Mouse (Mus musculus): ENCODE measurements around the gene Fastkd1. TPM values are rescaled to one million over a fixed set of nuclear protein-coding genes. Genes with fewer than 3 reads are reported as not detected.
"Not testable (repeated sequence)": the region's sequence is repeated elsewhere in the genome, so short reads cannot be mapped to it uniquely, and the experiment has no call there.

The Fastkd1 gene
- polyA plus RNA-seq, 1 experiment from 2014 or later: 14.9 TPM

DNA sequence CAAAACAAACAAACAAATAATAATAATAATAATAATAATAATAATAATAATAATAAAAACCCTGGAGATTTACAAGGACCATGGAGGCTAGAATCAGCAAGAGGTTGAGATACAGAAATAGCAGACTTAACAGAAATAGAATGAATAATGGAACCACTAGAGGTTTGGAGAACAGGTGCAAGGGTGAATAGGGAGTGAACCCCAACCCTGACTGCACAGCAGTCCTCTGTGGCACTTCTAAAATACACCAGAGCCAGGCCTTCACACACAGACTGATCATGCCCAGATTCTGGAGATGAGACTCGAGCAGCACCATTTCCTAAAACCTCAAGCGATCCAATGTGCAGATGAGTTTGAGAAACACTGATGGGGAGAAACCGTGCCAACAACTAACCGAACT, 31.4 kb downstream of the Fastkd1 start:
- WGBS: 90% methylated on average over 4 of the region's 4 CpGs
- ATAC-seq (replicated peaks; ENCODE audit: low FRiP score, low TSS enrichment, low read depth): no peak

DNA sequence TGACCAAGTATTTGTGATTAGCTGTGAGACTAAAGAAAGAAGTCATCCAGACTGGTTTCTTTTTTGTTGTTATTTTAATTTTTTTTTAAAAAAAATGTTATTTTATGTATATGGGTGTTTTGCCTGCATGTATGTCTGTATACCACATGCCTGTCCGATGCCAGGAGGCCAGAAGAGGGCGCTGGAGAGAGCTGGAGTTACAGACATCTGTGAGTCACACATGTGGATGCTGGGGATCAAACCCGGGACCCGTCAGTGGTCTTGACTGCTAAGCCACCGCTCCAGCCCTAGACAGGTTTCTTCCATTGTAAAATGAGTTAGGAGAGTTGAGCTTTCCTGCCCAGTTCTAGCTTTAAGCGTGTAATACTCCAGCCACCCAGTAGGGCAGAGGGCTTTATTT, 33.3 kb downstream of the Fastkd1 start:
- Histone ChIP-seq H3K9me3 (ENCODE audit: control insufficient read depth, low read length) (no peaks in the 10 kb centered on the region), H3K4me2 (ENCODE audit: low read length) (no peak overlapping the region), H3K4me1 (replicated peaks; ENCODE audit: control insufficient read depth, insufficient read depth, low read length) (no peaks in the 10 kb centered on the region), H3K27ac (ENCODE audit: low read depth) (no peak overlapping the region), H3K9ac (ENCODE audit: low read length) (no peak overlapping the region), H3K36me3 (ENCODE audit: control insufficient read depth, insufficient read depth, low read length) (0 out of 2 replicates have a peak, but pooled peaks cover 3% of the 10 kb centered on the region), H3K4me3 (ENCODE audit: low read depth, low read length) (no peak overlapping the region), H3K27me3 (replicated peaks; ENCODE audit: control insufficient read depth, insufficient read depth, low read length) (no peaks in the 10 kb centered on the region)
- 60% methylated on average over 6 of the region's 6 CpGs for WGBS
- DNase-seq (ENCODE audit: low spot score) (no peak), ATAC-seq (replicated peaks; ENCODE audit: low FRiP score, low TSS enrichment, low read depth) (no peak)

More for the DNA sequence above, 31.4 kb downstream of the Fastkd1 start:
- no peak for DNase-seq (ENCODE audit: low spot score)
- Histone ChIP-seq H3K4me1 (replicated peaks; ENCODE audit: control insufficient read depth, insufficient read depth, low read length) (no peaks in the 10 kb centered on the region), H3K4me3 (ENCODE audit: low read depth, low read length) (no peak overlapping the region), H3K27ac (ENCODE audit: low read depth) (no peak overlapping the region), H3K4me2 (ENCODE audit: low read length) (no peak overlapping the region), H3K36me3 (ENCODE audit: control insufficient read depth, insufficient read depth, low read length) (0 out of 2 replicates have a peak, but pooled peaks cover 6% of the 10 kb centered on the region), H3K9ac (ENCODE audit: low read length) (no peak overlapping the region), H3K9me3 (ENCODE audit: control insufficient read depth, low read length) (no peaks in the 10 kb centered on the region), H3K27me3 (replicated peaks; ENCODE audit: control insufficient read depth, insufficient read depth, low read length) (no peaks in the 10 kb centered on the region)

DNA sequence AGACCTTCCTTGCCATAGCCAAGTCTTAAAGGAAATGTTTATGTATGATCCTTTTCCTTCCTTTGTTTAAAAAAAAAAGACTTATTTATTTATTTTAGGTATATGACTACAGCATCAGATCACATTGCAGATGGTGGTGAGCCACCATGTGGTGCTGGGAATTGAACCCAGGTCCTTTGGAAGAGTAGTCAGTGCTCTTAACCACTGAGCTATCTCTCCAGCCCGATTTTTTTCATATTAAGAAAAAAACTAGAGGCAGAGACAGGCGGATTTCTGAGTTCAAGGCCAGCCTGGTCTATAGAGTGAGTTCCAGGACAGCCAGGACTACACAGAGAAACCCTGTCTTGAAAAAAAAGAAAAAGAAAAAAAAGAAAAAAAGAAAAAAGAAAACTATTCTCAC, 36.1 kb downstream of the Fastkd1 start:
- not testable (repeated sequence) for ATAC-seq (replicated peaks; ENCODE audit: low FRiP score, low TSS enrichment, low read depth); H3K9me3 ChIP-seq (ENCODE audit: control insufficient read depth, low read length); H3K4me2 ChIP-seq (ENCODE audit: low read length); H3K27me3 ChIP-seq (replicated peaks; ENCODE audit: control insufficient read depth, insufficient read depth, low read length); H3K27ac ChIP-seq (ENCODE audit: low read depth); H3K4me1 ChIP-seq (replicated peaks; ENCODE audit: control insufficient read depth, insufficient read depth, low read length); H3K9ac ChIP-seq (ENCODE audit: low read length); DNase-seq (ENCODE audit: low spot score); H3K4me3 ChIP-seq (ENCODE audit: low read depth, low read length); H3K36me3 ChIP-seq (ENCODE audit: control insufficient read depth, insufficient read depth, low read length)
- 89% methylated on average over 2 of the region's 2 CpGs for WGBS

DNA sequence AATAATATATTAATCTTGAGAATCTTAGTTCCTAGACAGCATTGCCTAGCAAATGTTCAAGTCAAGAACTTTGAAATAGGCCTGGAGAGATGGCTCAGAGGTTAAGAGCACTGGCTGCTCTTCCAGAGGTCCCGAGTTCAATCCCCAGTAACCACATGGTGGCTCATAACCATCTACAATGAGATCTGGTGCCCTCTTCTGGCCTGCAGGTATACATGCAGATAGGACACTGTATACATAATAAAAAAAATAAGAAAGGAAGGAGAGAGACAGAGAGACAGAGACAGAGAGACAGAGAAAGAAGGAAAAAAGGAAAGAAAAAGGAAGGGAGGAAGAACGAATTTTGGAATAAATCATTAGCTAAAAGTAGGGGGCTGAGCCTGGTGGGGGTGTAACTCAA, 36.6 kb downstream of the Fastkd1 start:
- Histone ChIP-seq H3K4me2 (ENCODE audit: low read length) (no peak overlapping the region), H3K9me3 (ENCODE audit: control insufficient read depth, low read length) (no peaks in the 10 kb centered on the region), H3K4me3 (ENCODE audit: low read depth, low read length) (no peak overlapping the region), H3K9ac (ENCODE audit: low read length) (no peak overlapping the region), H3K27me3 (replicated peaks; ENCODE audit: control insufficient read depth, insufficient read depth, low read length) (no peaks in the 10 kb centered on the region), H3K4me1 (replicated peaks; ENCODE audit: control insufficient read depth, insufficient read depth, low read length) (no peaks in the 10 kb centered on the region), H3K27ac (ENCODE audit: low read depth) (no peak overlapping the region), H3K36me3 (ENCODE audit: control insufficient read depth, insufficient read depth, low read length) (0 out of 2 replicates have a peak, but pooled peaks cover 3% of the 10 kb centered on the region)
- no peak for ATAC-seq (replicated peaks; ENCODE audit: low FRiP score, low TSS enrichment, low read depth)
- 66% methylated on average over 2 of the region's 2 CpGs for WGBS
- DNase-seq (ENCODE audit: low spot score): no peak

DNA sequence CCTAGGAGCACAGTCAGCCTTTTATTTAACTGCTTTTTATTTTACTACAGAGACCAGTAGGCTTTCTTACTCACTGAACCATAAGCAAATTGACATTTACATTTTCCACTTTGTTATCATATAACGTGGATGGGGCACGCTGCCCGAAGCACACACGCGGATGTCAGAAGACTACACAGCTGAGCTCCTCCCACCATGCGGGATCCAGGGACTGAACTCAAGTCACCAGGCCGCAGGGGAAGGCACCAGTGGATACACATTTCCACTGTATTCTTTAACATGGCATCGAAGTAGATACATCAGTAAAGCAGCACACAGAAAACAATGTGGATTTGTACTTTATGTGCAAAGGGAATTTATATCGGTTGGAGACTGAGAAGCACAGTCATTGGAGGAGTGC, 38.0 kb downstream of the Fastkd1 start:
- Histone ChIP-seq H3K4me1 (replicated peaks; ENCODE audit: control insufficient read depth, insufficient read depth, low read length) (no peaks in the 10 kb centered on the region), H3K9me3 (ENCODE audit: control insufficient read depth, low read length) (no peaks in the 10 kb centered on the region), H3K36me3 (ENCODE audit: control insufficient read depth, insufficient read depth, low read length) (0 out of 2 replicates have a peak, but pooled peaks cover 3% of the 10 kb centered on the region), H3K27me3 (replicated peaks; ENCODE audit: control insufficient read depth, insufficient read depth, low read length) (no peaks in the 10 kb centered on the region), H3K4me2 (ENCODE audit: low read length) (no peak overlapping the region), H3K9ac (ENCODE audit: low read length) (no peak overlapping the region), H3K4me3 (ENCODE audit: low read depth, low read length) (no peak overlapping the region), H3K27ac (ENCODE audit: low read depth) (no peak overlapping the region)
- WGBS: 89% methylated on average over 9 of the region's 9 CpGs
- DNase-seq (ENCODE audit: low spot score): no peak
- ATAC-seq (replicated peaks; ENCODE audit: low FRiP score, low TSS enrichment, low read depth): no peak

DNA sequence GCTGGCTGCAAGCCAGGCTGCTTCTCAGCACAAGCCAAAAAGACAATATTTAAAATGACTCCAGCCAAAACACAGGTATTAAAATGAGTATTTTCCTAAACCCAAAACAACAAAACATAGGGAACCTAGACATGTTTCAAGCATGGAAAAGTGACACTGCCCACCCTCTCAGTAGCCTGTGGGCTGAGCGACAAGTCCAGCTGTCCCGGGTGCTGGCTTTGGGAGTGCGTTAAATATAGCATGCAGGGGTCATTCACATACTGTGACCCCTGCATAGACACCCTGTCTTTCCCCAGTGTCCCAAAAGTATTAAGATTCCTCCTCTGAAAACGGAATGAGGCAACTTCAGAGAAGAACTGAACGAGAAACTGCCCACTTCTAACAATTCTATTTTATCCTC, 39.6 kb downstream of the Fastkd1 start:
- Histone ChIP-seq H3K9me3 (ENCODE audit: control insufficient read depth, low read length) (no peaks in the 10 kb centered on the region), H3K9ac (ENCODE audit: low read length) (no peak overlapping the region), H3K4me3 (ENCODE audit: low read depth, low read length) (no peak overlapping the region), H3K36me3 (ENCODE audit: control insufficient read depth, insufficient read depth, low read length) (0 out of 2 replicates have a peak, but pooled peaks cover 3% of the 10 kb centered on the region), H3K27ac (ENCODE audit: low read depth) (no peak overlapping the region), H3K4me2 (ENCODE audit: low read length) (no peak overlapping the region), H3K4me1 (replicated peaks; ENCODE audit: control insufficient read depth, insufficient read depth, low read length) (no peaks in the 10 kb centered on the region), H3K27me3 (replicated peaks; ENCODE audit: control insufficient read depth, insufficient read depth, low read length) (no peaks in the 10 kb centered on the region)
- DNase-seq (ENCODE audit: low spot score): no peak
- 74% methylated on average over 5 of the region's 5 CpGs for WGBS
- no peak for ATAC-seq (replicated peaks; ENCODE audit: low FRiP score, low TSS enrichment, low read depth)

DNA sequence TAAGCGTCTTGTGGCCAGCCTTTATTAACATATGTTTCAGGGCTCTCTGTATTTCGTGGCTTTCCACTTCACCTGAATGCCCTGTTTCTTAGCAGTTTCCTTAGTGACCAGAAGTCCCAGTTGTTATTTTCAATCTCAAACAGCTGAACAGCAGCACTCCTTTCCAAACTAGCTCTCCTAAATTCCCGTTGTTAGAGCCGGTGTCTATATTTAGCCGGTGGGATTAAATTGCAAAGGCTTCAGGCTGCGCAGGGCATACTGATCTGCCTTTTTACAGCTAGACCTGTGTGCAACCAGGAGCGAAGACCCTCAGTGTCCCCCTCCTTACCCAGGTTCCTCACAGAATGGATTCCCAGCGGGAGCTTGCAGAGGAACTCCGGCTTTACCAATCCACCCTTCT, 43.5 kb downstream of the Fastkd1 start, which contains the start of gene Klhl41:
TSS of gene Klhl41 (plus strand) at position 268 of the 400 bp plus-strand sequence.
- ATAC-seq (replicated peaks; ENCODE audit: low FRiP score, low TSS enrichment, low read depth): no peak
- Histone ChIP-seq H3K9me3 (ENCODE audit: control insufficient read depth, low read length) (no peaks in the 10 kb centered on the region), H3K4me3 (ENCODE audit: low read depth, low read length) (no peak within 1 kb of the TSS), H3K9ac (ENCODE audit: low read length) (no peak within 1 kb of the TSS), H3K27ac (ENCODE audit: low read depth) (no peak within 1 kb of the TSS), H3K4me2 (ENCODE audit: low read length) (no peak within 1 kb of the TSS), H3K36me3 (ENCODE audit: control insufficient read depth, insufficient read depth, low read length) (no peaks in the 10 kb centered on the region), H3K27me3 (replicated peaks; ENCODE audit: control insufficient read depth, insufficient read depth, low read length) (no peaks in the 10 kb centered on the region), H3K4me1 (replicated peaks; ENCODE audit: control insufficient read depth, insufficient read depth, low read length) (no peaks in the 10 kb centered on the region)
- 86% methylated on average over 9 of the region's 9 CpGs for WGBS
- no peak for DNase-seq (ENCODE audit: low spot score)

DNA sequence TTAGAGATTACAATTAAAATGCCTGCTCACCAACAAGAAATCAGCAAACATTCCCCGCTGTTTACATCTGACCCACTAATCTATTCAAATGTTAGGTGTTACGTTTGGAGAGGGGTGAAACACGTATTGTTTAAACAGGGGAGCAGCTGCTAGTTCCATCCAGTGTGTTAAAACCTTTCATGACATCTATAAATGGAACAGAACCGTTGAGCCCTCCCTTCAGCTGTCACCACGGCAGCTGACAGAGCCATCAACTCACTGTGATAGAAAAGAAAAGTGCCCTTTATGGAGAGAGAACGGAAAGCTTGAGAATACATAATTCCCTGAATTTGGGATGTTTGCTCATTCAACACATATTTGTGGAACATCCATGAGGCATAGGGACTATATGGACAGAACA, 44.9 kb downstream of the Fastkd1 start:
- Histone ChIP-seq H3K9ac (ENCODE audit: low read length) (no peak overlapping the region), H3K4me3 (ENCODE audit: low read depth, low read length) (no peak overlapping the region), H3K27me3 (replicated peaks; ENCODE audit: control insufficient read depth, insufficient read depth, low read length) (no peaks in the 10 kb centered on the region), H3K36me3 (ENCODE audit: control insufficient read depth, insufficient read depth, low read length) (0 out of 2 replicates have a peak, but pooled peaks cover 5% of the 10 kb centered on the region), H3K4me2 (ENCODE audit: low read length) (no peak overlapping the region), H3K27ac (ENCODE audit: low read depth) (no peak overlapping the region), H3K9me3 (ENCODE audit: control insufficient read depth, low read length) (no peaks in the 10 kb centered on the region), H3K4me1 (replicated peaks; ENCODE audit: control insufficient read depth, insufficient read depth, low read length) (no peaks in the 10 kb centered on the region)
- no peak for DNase-seq (ENCODE audit: low spot score)
- ATAC-seq (replicated peaks; ENCODE audit: low FRiP score, low TSS enrichment, low read depth): no peak
- WGBS: 80% methylated on average over 6 of the region's 6 CpGs

DNA sequence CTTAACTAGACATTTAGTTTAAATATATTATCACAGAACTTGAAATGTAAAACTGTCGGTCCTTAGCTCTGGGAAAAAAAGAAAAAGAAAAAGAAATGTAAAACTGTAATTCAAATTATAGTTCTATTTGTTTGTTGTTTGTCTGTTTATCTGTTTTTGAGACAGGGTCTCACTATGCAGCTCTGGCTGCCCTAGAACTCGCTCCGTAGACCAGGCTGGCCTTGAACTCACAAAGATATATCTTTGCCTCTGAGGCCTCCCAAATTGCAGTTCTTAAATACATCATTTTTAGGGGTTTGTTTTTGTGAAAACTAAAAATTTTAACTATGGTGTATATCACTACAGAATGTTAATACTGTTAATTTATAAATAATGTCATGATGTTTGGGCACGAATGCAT, 45.7 kb downstream of the Fastkd1 start:
- Histone ChIP-seq H3K27ac (ENCODE audit: low read depth) (no peak overlapping the region), H3K9me3 (ENCODE audit: control insufficient read depth, low read length) (no peaks in the 10 kb centered on the region), H3K9ac (ENCODE audit: low read length) (no peak overlapping the region), H3K4me1 (replicated peaks; ENCODE audit: control insufficient read depth, insufficient read depth, low read length) (no peaks in the 10 kb centered on the region), H3K4me2 (ENCODE audit: low read length) (no peak overlapping the region), H3K27me3 (replicated peaks; ENCODE audit: control insufficient read depth, insufficient read depth, low read length) (no peaks in the 10 kb centered on the region), H3K36me3 (ENCODE audit: control insufficient read depth, insufficient read depth, low read length) (0 out of 2 replicates have a peak, but pooled peaks cover 5% of the 10 kb centered on the region), H3K4me3 (ENCODE audit: low read depth, low read length) (no peak overlapping the region)
- 90% methylated on average over 4 of the region's 4 CpGs for WGBS
- no peak for ATAC-seq (replicated peaks; ENCODE audit: low FRiP score, low TSS enrichment, low read depth)
- no peak for DNase-seq (ENCODE audit: low spot score)
